Mouse (Mus musculus): ENCODE results near the gene Rtbdn.

DNA sequence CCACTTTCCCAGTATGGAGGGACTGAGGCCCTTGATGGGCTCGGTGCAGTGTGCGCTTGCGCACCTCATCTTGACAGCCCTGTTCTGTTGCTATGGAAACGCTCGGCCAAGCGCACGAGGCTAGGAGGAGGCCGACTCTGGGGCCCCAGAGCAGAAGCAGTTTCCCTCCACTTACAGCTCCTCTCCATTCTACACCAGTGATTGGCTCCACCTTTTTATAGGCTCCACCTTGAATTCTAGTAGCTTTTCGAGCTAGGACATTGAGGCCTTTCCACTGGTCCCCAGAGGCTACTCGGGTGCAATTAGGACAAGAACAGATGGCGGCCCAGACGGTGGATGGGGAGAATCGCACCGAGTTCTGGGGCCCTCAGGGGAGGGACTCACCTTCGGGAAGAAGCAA lies 11.9 kb upstream of the Rtbdn start:
- TF ChIP-seq CTCF (IDR thresholded peaks at IDR 0.05; ENCODE audit: low read depth, low read length) (no peak), POLR2A (IDR thresholded peaks at IDR 0.05; ENCODE audit: extremely low read depth, insufficient read depth, low read length) (no peak)
